8 mouse cellular contexts compared by ENCODE assay signal in the genomic region with DNA sequence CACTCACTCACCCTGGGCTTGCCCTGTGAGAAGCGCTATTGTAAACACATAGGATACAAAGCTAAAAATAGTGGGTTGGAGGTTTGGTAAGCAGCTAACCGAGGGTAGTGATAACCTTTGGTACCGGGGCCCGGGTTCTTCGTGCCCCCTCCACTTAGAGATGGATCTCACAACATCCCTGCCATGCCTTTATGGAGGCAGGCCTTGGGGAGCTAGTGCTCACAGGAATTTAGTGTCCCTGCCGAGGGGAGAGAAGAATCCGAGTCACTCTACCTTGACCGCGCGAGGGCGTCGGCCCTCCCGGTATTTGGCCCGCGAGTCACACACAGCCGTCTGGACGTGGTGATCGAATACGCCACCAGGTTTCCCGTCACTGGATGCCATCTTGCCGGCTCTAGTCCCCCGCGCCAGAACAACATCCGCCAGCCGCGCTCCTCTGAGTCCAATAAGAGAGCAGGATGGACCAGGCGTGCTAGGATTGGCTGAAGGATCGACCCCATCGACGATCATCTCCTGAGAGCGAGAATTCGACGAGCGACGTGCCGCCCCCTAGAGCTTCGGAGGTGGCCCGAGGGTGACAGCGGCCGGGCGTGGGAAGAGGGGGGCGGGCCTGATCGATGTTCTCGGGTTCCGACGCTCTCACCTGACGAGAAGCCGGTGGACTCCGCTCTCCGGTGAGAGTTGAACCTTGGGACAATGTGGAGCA. TPM values are rescaled to one million over a fixed set of nuclear protein-coding genes. Genes with fewer than 3 reads are reported as not detected.
DNase-seq lines count a peak whose midpoint lies in the region; ATAC-seq and TF ChIP-seq lines count a peak whose summit lies in the region.

A gene (plus strand): TSS at position 374 of the 706 bp plus-strand sequence.

- peaks cover 54% of the 10 kb centered on the region for H3K36me3 ChIP-seq in G1E (replicated peaks)
- peaks cover 5% of the 10 kb centered on the region for H3K36me3 ChIP-seq in forebrain, embryonic 16.5 days (ENCODE audit: control insufficient read depth, insufficient read depth)
- peaks cover 14% of the 10 kb centered on the region for H3K36me3 ChIP-seq in lung, embryonic 14.5 days (ENCODE audit: insufficient read depth)
- H3K36me3 ChIP-seq in thymus, adult 2 months (ENCODE audit: control insufficient read depth, insufficient read depth, low read length) = peaks cover 6% of the 10 kb centered on the region

- no peaks in the 10 kb centered on the region for H3K9me3 ChIP-seq in G1E (replicated peaks)
- H3K9me3 ChIP-seq in forebrain, embryonic 16.5 days (ENCODE audit: control insufficient read depth, low read length) = no peaks in the 10 kb centered on the region
- no peaks in the 10 kb centered on the region for H3K9me3 ChIP-seq in lung, embryonic 14.5 days (ENCODE audit: low read depth, low read length)

- no peaks in the 10 kb centered on the region for H3K27me3 ChIP-seq in G1E (ENCODE audit: insufficient read depth, low read length)
- no peaks in the 10 kb centered on the region for H3K27me3 ChIP-seq in forebrain, embryonic 16.5 days (replicated peaks; ENCODE audit: control insufficient read depth, insufficient read depth, low read length)
- no peaks in the 10 kb centered on the region for H3K27me3 ChIP-seq in lung, embryonic 14.5 days (ENCODE audit: insufficient read depth, low read length)
- no peaks in the 10 kb centered on the region for H3K27me3 ChIP-seq in thymus, adult 2 months (ENCODE audit: control insufficient read depth, insufficient read depth, low read length)

- H3K9ac ChIP-seq in forebrain, embryonic 16.5 days (replicated peaks; ENCODE audit: low read depth, low read length) = peak within 1 kb of the TSS; percentile 67
- peak within 1 kb of the TSS; percentile 66 for H3K9ac ChIP-seq in lung, embryonic 14.5 days

- TF ChIP-seq POLR2A in olfactory bulb, adult 2 months (IDR thresholded peaks at IDR 0.05; ENCODE audit: insufficient read depth, low read depth, low read length) = 0 out of 2 replicates have a peak, but pooled peaks have one; percentile 9
- TF ChIP-seq POLR2A in thymus, adult 2 months (IDR thresholded peaks at IDR 0.05; ENCODE audit: control insufficient read depth, extremely low read depth, insufficient read depth, low read length, poor library complexity) = 0 out of 2 replicates have a peak, but pooled peaks have one; percentile 50

- no peak for TF ChIP-seq CTCF in G1E (IDR thresholded peaks at IDR 0.05; ENCODE audit: low read depth, low read length)
- TF ChIP-seq CTCF in layer of hippocampus, adult 2 months (conservative IDR thresholded peaks at IDR 0.05) = no peak
- TF ChIP-seq CTCF in lung, embryonic 14.5 days (IDR thresholded peaks at IDR 0.05; ENCODE audit: low read depth) = peak; percentile 38
- 0 out of 2 replicates have a peak, but pooled peaks have one; percentile 5 for TF ChIP-seq CTCF in olfactory bulb, adult 2 months (IDR thresholded peaks at IDR 0.05; ENCODE audit: insufficient read depth, low read depth, low read length)
- peak; percentile 47; the same call in 1 of the 2 replicates for TF ChIP-seq CTCF in thymus, adult 2 months (IDR thresholded peaks at IDR 0.05; ENCODE audit: borderline replicate concordance, control insufficient read depth, extremely low read depth, insufficient read depth, low read length, poor library complexity)

- DNase-seq in G1E (ENCODE audit: low spot score) = peak; percentile 99
- peak; percentile 91 to 95 for DNase-seq in cerebellum, adult 18-20 months
- DNase-seq in heart, postnatal 36 days = peak; percentile 91
- peak; percentile 96 to 97 for DNase-seq in layer of hippocampus, adult 2 months (ENCODE audit: low spot score in 2 of 2)
- DNase-seq in lung, embryonic 14.5 days = peak; percentile 98
- DNase-seq in thymus, adult 2 months = peak; percentile 96

- peaks cover 34% of the 10 kb centered on the region for H3K4me1 ChIP-seq in G1E (ENCODE audit: insufficient read depth, low read depth, low read length)
- H3K4me1 ChIP-seq in forebrain, embryonic 16.5 days (replicated peaks; ENCODE audit: control insufficient read depth, insufficient read depth, low read length) = peaks cover 17% of the 10 kb centered on the region
- H3K4me1 ChIP-seq in lung, embryonic 14.5 days (ENCODE audit: insufficient read depth) = no peaks in the 10 kb centered on the region
- peaks cover 8% of the 10 kb centered on the region for H3K4me1 ChIP-seq in olfactory bulb, adult 2 months (ENCODE audit: control insufficient read depth, insufficient read depth, low read length)
- peaks cover 4% of the 10 kb centered on the region for H3K4me1 ChIP-seq in thymus, adult 2 months (replicated peaks; ENCODE audit: control insufficient read depth, insufficient read depth, low read length)

- H3K4me2 ChIP-seq in forebrain, embryonic 16.5 days (ENCODE audit: low read length) = peak within 1 kb of the TSS; percentile 81
- peak within 1 kb of the TSS; percentile 74 for H3K4me2 ChIP-seq in lung, embryonic 14.5 days

- ATAC-seq in G1E (ENCODE audit: extremely low read depth, insufficient number of reproducible peaks, low FRiP score, poor library complexity, severe bottlenecking) = peak; percentile 97
- peak; percentile 99 for ATAC-seq in forebrain, embryonic 16.5 days
- peak; percentile 98 for ATAC-seq in lung, embryonic 14.5 days (ENCODE audit: insufficient read depth)

- intact Hi-C loops in heart, postnatal 36 days (cut with DNase I) = loop anchor here (2.0 kb wide), 2 partner anchors 51 kb away; no protein-coding TSS in a partner anchor

- H3K27ac ChIP-seq in forebrain, embryonic 16.5 days (ENCODE audit: low read length) = peak within 1 kb of the TSS; percentile 44
- H3K27ac ChIP-seq in layer of hippocampus, adult 2 months = peak within 1 kb of the TSS; percentile 97
- H3K27ac ChIP-seq in lung, embryonic 14.5 days (ENCODE audit: low read depth) = peak within 1 kb of the TSS; percentile 33; the same call in 1 of the 2 replicates
- peak within 1 kb of the TSS; percentile 60 for H3K27ac ChIP-seq in olfactory bulb, adult 2 months (ENCODE audit: insufficient read depth, low read depth, low read length)
- peak within 1 kb of the TSS; percentile 19; the same call in 1 of the 2 replicates for H3K27ac ChIP-seq in thymus, adult 2 months (ENCODE audit: control insufficient read depth, insufficient read depth, low read length)

- WGBS in forebrain, embryonic 16.5 days = under 1% methylated on average over 50 of the region's 50 CpGs
- under 1% methylated on average over 50 of the region's 50 CpGs for WGBS in lung, embryonic 14.5 days
- under 1% methylated on average over 50 of the region's 50 CpGs for WGBS in olfactory bulb, adult 2 months
- WGBS in thymus, adult 2 months = under 1% methylated on average over 50 of the region's 50 CpGs

- H3K4me3 ChIP-seq in G1E (ENCODE audit: low read depth, low read length) = peak within 1 kb of the TSS; percentile 82
- H3K4me3 ChIP-seq in forebrain, embryonic 16.5 days (replicated peaks; ENCODE audit: low read length) = peak within 1 kb of the TSS; percentile 61
- peak within 1 kb of the TSS; percentile 99 for H3K4me3 ChIP-seq in layer of hippocampus, adult 2 months
- H3K4me3 ChIP-seq in lung, embryonic 14.5 days (ENCODE audit: low read depth, low read length) = peak within 1 kb of the TSS; percentile 78
- H3K4me3 ChIP-seq in olfactory bulb, adult 2 months (ENCODE audit: insufficient read depth, low read depth, low read length) = peak within 1 kb of the TSS; percentile 89
- peak within 1 kb of the TSS; percentile 80 for H3K4me3 ChIP-seq in thymus, adult 2 months (ENCODE audit: control insufficient read depth, insufficient read depth, low read length)

RNA-seq across cellular contexts. Expression of the gene that starts here (rescaled TPM):
- total RNA-seq in G1E (2014; fragmentation: Nextera tagmentation) (34.4 and 48.0 TPM in 2 replicates), G1E (2017) (27.4 and 29.0 TPM in 2 replicates)
- polyA plus RNA-seq in G1E (2012) = 3.9 and 4.9 TPM in 2 replicates
- polyA plus RNA-seq in forebrain, embryonic 16.5 days (2015; fragmentation: Nextera tagmentation; extraction: Ambion mirVana) = 24.8 and 27.3 TPM in 2 replicates
- 1 to 10 TPM; 9.1 to 9.5 TPM for total RNA-seq in heart, postnatal 36 days (2021)
- 10 to 100 TPM; 28.4 to 30.7 TPM for total RNA-seq in layer of hippocampus, adult 2 months (2021)
- 11.5 and 12.4 TPM in 2 replicates for polyA plus RNA-seq in lung, embryonic 14.5 days (2014; fragmentation: Nextera tagmentation; extraction: Ambion mirVana)
- polyA plus RNA-seq in olfactory bulb, adult 2 months (2012; ENCODE audit: insufficient read depth, insufficient read length, low replicate concordance, missing spikeins) = not detected in 2 replicates
- polyA plus RNA-seq in thymus, adult 2 months (2012; rRNA removed) = 9.4 and 10.2 TPM in 2 replicates

Comparison
In these comparisons a context has a peak if more than half of its experiments do, and no peak if none do; other contexts are left out.
1. Peak in every context shown above with its lines: DNase-seq, ATAC-seq, H3K4me3 ChIP-seq and H3K27ac ChIP-seq.
2. CTCF ChIP-seq: peak in lung, embryonic 14.5 days (single experiment), olfactory bulb, adult 2 months (single experiment) and thymus, adult 2 months (single experiment); none in G1E (single experiment) and layer of hippocampus, adult 2 months (single experiment).
3. H3K27ac ChIP-seq: peak in every context shown above with its lines; median percentile 97 in layer of hippocampus, adult 2 months; 60 in olfactory bulb, adult 2 months; 44 in forebrain, embryonic 16.5 days; 33 in lung, embryonic 14.5 days; 19 in thymus, adult 2 months.